ENCODE assay signal across 17 mouse cellular contexts in genomic region chr17:86482675-86483074, GRCm38 (mm10). TPM values are rescaled to one million over a fixed set of nuclear protein-coding genes. Genes with fewer than 3 reads are reported as not detected.
"Had no signal": no experiment of that assay in that cellular context is flagged by ENCODE, and none has a peak within 500 bp of the region (broad histone marks: within the 10 kb centered on the region; RNA-seq: fewer than 3 reads in every experiment).

No protein-coding gene starts in this region.

- DNase-seq: retina, postnatal 1 day; right cerebral cortex, postnatal 14 days; right cerebral cortex, postnatal 25 days; right cerebral cortex, postnatal 4 days; spleen, adult 18-20 months; thymus, adult 18-20 months; thymus, adult 2 months; thymus, postnatal 14 days; thymus, postnatal 25 days; thymus, postnatal 36 days; thymus, postnatal 4 days had no signal

- H3K4me3 ChIP-seq: neural tube, embryonic 12.5 days; neural tube, embryonic 13.5 days; neural tube, embryonic 15.5 days; stomach, embryonic 15.5 days had no signal

- H3K27ac ChIP-seq: neural tube, embryonic 12.5 days; neural tube, embryonic 13.5 days; neural tube, embryonic 15.5 days; stomach, embryonic 15.5 days; stomach, postnatal 0 days had no signal

RNA-seq across cellular contexts. Expression of gene Gm10309, which starts 22.4 kb away (rescaled TPM):
- total RNA-seq: neutrophil, adult 5-6 weeks had no signal
